Mouse (Mus musculus) layer of hippocampus, adult 2 months (tissue): ENCODE data around the gene Sec24d. TPM values are rescaled to one million over a fixed set of nuclear protein-coding genes. Genes with fewer than 3 reads are reported as not detected.

ENCODE experiments used
- DNase-seq, 2 experiments: peaks; one replicate each; pipeline ENCODE4 v3.0.0; 2022; ENCODE audit warnings: low spot score in 2 of 2
- H3K27ac ChIP-seq: fragments of 200-600 bp; 2 replicates; pipeline ENCODE4 v1.8.1; 2022
- H3K4me3 ChIP-seq: fragments of 200-600 bp; 2 replicates; pipeline ENCODE4 v1.8.1; 2022; ENCODE audit warnings: mild to moderate bottlenecking
- CTCF ChIP-seq: fragments of 200-600 bp; conservative IDR thresholded peaks from 2 replicates; pipeline ENCODE4 v1.8.1; 2022; ENCODE audit warnings: antibody characterized with exemption, mild to moderate bottlenecking, moderate library complexity
- total RNA-seq, 2 experiments: library from RNA; stranded (reverse); gene quantifications; 2 replicates each; pipeline ENCODE4 v1.2.3; 2021

Gene Sec24d
- total RNA-seq, 2 experiments from 2014 or later = 23.8 to 36.0 TPM

DNA sequence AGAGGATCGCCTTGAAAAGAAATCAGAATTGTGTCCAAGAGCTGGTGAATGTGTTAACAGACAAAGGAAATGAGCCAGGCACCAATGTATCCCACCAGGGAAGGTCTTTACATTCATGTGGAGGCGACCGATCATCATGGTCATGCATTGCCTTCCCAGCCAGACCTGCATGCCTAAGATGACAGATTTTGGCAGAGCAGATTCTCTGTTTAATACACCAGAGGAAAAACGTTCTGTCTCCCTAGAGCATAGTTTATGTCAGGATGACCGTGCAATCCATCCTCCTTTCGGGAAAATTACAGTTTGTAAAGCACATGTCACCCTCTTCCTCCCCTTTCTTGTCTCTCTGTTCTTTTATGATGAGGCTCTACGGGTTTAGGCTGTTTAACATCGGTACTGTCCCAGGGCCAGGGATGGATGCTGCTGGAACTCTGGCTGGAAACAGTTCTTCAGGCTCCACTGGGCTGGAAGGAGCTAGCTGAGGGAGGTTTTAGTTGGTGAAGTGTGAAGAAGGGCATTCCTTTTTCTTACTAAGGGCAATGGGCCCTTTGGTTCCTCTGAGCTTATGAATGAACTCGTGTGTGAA lies 45.3 kb downstream of the Sec24d start:
- no peak for DNase-seq
- TF ChIP-seq CTCF = no peak

DNA sequence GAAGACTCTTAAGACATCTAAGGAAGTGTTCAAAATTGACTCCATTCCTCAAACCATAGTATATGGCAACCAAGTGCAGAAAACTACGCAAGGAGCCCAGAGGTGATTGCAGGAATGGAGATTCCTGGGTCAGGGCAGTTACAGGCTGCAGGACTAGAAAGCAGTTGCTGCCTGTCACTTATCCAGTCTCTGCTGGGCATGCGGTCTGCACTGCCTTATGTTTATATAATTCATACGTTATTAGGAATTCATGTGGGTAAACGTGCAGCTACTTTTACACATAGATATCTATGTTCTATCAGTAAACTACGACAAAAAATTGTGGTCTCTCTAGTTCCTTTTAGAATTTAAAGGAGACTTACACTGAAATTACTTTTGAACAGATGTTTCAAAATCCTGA lies 46.2 kb downstream of the Sec24d start:
- Histone ChIP-seq H3K4me3 (no peak overlapping the region), H3K27ac (no peak overlapping the region)
- no peak for DNase-seq
- TF ChIP-seq CTCF = no peak

More for the DNA sequence above, 45.3 kb downstream of the Sec24d start:
- Histone ChIP-seq H3K27ac (no peak overlapping the region), H3K4me3 (no peak overlapping the region)

DNA sequence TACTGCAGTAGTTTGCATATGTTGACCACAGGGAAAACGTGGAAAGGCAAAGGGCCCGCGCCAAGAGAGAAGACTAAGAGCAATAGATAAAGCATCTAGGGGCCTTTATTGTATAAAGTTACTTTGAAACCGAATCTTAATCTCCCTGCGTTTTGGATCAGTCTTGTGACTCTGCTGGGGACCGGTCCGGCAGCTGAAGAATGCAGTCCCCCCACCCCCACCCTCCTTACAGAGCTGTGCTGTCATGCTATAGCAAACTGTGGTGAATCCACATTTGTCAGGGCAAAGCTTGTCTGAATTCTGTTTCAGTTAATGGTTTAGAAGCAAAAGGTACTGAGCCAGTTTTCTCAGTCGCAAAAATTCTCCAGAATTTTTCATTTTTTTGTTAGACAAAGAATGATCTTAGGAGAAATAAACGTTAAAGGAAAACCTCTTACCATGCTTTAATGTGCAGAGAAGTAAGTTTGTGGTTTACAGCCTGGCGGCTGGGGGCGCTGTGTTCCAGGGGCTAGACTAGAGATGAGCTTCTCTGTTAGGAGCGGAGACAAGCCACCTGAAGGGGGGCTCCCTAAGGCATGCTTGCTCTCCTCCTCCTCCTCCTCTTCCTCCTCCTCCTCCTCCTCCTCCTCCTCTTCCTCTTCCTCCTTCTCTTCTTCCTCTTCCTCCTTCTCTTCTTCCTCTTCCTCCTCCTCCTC lies 46.8 kb downstream of the Sec24d start:
- no peak for DNase-seq
- Histone ChIP-seq H3K27ac (no peak overlapping the region), H3K4me3 (no peak overlapping the region)
- TF ChIP-seq CTCF = peak; percentile 36; the same call in 1 of the 2 replicates

DNA sequence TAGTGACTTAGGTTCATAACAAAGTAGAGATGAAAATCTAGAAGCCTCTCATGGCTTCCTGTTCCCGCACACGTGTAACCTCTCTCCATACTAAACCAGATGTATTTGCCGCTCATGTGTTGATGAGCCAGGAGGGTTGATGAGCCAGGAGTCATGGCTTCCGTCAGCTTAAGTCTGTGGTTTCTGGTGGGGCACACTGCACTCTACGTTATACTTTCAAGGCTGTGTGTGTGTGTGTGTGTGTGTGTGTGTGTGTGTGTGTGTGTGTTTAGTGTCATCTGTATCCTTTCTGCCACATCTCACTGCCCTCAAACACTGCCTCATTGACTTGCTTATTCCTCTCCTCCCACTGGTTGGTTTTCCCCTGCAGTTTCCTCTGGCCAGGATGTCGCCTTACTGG lies 48.8 kb downstream of the Sec24d start:
- H3K4me3 ChIP-seq = no peak overlapping the region
- no peak for TF ChIP-seq CTCF
- DNase-seq = no peak
- no peak overlapping the region for H3K27ac ChIP-seq

DNA sequence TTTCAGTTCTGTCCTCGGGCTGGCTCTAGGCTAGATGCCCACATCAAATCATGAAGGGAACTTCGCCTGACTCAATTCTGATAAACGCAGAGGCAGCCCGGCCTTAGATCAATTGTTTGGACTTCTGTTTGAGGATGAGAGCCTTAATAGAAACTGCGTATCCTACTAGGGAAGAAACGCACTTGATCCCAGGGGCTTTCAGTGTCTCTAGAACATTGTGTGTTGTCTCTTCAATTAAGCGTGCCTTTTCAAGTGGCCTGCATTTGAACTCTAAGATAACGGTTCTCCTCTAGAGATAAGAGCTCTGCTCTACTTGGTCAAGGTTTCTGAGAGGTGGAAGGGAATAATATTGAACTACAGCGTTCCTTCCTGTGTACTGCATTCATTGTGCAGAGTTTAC lies 49.8 kb downstream of the Sec24d start:
- Histone ChIP-seq H3K27ac (no peak overlapping the region), H3K4me3 (no peak overlapping the region)
- no peak for TF ChIP-seq CTCF
- DNase-seq = no peak

DNA sequence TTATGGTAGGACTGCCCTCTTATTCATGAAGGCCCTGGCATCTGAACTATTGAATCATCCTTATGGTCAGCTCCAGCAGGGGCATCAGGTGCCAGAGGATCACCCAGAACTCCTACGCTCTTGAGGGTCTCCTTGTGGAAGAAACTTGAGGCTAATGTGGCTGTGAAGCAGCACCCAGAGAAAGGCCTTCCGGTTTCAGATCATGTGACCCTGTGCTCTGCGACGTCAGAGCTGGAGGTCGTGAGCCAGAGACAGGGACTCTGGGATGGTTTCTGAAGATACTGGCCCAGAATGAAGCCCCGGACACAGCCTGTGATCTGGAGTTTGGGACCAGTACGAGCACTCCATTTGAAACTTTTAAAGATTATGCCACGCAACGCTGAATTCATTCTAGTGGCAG lies 53.1 kb downstream of the Sec24d start:
- no peak for DNase-seq
- Histone ChIP-seq H3K4me3 (no peak overlapping the region), H3K27ac (no peak overlapping the region)
- no peak for TF ChIP-seq CTCF

DNA sequence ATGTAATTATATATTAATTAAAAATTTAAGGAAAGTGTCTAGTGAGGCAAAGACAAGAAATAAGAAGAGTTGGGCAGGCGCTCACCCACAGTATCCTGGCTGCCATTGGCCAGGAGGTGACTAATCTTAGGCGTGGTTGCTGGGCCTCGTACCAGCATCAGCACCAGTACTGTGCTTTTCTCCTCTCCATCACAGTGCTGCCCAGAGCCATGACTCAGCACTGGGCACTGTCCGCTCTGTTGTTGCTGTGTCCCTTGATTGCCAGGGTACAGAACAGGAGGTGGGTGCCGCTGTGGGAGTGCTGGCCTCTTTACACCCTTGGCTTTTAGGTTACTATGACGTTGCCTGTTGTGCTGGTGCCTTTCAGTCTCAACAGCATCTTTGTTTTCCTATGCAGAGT lies 54.4 kb downstream of the Sec24d start:
- peak in 1 of 2 experiments; percentile 37 for DNase-seq
- no peak overlapping the region for H3K4me3 ChIP-seq
- peak overlapping the region; percentile 49; the same call in 1 of the 2 replicates for H3K27ac ChIP-seq
- TF ChIP-seq CTCF = no peak

DNA sequence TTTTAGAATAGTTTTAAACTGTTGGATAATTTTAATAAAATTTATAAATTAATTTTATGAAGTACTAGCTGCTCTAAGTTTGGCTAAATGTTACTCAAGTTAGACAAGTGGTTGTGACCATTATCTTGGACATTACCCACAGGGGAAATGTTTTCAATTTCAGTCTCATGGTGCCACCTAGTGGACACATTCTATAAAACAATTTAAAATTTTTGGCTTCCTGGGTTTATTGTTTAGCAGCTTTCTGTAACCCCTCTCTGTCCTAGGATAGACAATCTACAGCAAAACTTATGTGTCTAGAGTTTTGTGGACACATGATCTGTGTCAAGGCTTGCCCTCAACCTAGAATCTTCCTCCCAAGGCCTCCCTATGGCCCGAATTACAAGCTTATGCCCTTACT lies 54.9 kb downstream of the Sec24d start:
- peak; percentile 27 to 62 for DNase-seq
- peak; percentile 87 for TF ChIP-seq CTCF
- Histone ChIP-seq H3K4me3 (no peak overlapping the region), H3K27ac (no peak overlapping the region)

DNA sequence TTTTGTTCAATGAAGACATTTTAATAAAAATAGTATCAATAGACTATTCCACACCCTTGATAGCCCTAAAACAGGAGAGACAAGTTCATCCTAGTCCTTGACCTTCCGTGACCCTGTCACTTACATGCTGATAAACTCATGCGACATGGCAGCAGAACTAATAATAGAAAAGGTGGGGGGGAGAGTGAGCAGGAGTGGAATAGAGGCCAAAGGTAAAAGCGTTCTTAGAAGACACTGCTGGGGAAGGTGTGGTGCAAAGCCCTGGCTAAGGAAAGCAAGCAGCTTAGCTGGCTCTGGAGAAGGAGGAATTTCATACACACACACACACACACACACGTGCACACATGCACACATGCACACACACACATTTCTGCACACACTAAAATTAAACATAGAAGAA lies 57.1 kb downstream of the Sec24d start:
- TF ChIP-seq CTCF = no peak
- DNase-seq = no peak
- Histone ChIP-seq H3K27ac (no peak overlapping the region), H3K4me3 (no peak overlapping the region)

DNA sequence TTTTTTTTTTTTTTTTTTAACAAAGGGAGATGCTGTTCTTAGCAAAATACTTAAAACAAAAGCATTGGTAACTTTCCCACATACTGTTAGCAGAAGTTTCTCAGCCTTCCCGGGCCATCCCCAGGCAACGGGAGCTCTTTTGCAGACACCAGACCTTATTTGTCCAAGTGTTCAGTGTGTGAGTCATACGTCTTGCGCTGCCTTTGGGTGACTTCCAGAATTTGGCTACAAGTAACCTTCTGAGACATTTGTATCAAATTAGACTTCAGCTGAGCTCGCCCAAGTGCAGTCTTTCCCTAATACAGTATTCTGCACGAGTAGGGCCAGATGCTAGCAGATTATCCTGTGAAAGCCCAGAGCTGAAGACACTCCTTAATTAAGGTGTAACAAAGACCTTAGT lies 62.0 kb downstream of the Sec24d start:
- Histone ChIP-seq H3K27ac (no peak overlapping the region), H3K4me3 (no peak overlapping the region)
- no peak for DNase-seq
- no peak for TF ChIP-seq CTCF

DNA sequence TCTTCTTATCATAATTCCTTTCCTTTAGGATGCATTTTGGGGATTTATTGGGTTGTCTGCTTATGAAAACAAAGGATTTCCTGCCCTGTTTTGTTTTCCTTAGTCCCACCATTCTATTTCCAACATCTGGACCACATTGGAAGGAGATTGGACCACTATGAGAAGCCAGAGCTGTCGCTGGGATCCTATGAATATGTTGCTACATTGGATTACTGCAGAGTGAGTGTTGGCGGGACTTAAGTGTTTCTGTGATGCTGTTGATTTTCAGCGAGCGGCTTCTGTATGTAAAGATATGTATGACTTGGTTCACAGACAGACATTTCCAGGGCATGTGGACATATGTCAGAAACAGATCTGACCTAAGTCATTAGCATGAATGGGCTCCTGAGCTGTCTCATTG lies 63.0 kb downstream of the Sec24d start:
- no peak for DNase-seq
- Histone ChIP-seq H3K4me3 (no peak overlapping the region), H3K27ac (no peak overlapping the region)
- no peak for TF ChIP-seq CTCF

DNA sequence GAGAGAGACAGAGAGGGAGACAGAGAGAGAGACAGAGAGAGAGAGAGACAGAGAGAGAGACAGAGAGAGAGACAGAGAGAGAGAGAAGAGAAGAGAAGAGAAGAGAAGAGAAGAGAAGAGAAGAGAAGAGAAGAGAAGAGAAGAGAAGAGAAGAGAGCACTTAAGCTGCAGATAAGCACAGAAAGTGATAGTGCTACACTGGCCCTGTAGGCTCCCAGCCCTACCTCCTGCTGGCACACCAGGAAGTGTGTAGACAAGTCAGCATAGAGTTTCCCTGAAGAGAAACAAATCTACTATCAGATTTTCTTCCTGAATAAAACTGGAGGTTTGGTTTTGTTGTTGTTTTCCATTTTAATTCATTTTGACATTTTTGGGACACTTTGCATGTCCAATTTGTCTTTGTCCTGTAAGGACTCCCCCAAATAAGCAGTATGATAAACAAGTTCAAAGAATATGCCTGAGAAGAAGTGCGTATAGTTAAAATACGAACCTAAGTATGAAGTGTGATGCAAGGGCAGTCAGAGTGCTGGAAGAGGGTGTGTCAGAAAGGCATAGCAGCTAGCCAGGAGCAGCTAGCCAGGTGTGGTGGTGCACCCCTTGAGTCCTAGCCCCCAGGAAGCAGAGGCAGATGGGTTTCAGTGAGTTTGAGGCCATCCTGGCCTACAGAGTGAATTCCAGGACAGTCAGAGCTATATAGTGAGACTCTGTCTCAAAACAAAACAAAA lies 65.2 kb downstream of the Sec24d start:
- Histone ChIP-seq H3K4me3 (no peak overlapping the region), H3K27ac (no peak overlapping the region)
- TF ChIP-seq CTCF = no peak
- DNase-seq = no peak

DNA sequence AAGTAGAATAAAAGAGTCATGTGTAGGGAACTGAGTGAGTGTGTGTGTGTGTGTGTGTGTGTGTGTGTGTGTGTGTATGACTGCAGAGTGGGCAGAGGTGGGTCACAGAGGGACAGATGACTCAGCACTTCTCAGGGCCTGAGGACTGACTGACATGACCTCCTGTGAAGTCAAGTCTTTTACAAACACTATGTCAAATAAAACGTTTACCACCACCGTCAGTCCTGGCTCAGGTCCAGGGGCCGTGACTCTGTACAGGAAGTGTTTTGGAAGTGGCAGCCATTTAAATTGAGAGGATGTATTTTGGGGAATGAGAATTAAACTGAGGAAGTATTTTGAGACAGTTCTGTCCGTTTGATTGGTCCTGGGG lies 65.8 kb downstream of the Sec24d start:
- no peak for TF ChIP-seq CTCF
- H3K4me3 ChIP-seq = no peak overlapping the region
- DNase-seq = no peak
- H3K27ac ChIP-seq = no peak overlapping the region

DNA sequence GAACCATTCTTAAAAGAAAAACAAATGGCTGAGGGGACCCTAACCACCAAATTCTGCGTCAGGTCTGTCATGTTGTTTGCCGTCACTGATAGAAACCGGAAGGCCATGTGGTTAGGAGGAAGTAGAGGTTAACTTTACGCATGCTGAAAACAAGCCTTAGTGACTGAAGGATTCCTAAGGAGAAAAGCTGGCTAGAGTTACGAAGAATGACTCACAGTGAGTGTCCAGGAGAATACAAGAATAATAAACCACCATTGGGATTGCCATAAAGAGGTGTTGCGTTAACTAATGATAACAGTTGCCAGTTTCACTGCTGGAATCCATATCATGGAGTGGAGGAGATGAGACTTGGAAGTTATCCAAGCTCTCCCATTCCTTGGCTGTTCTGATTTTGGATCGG lies 67.7 kb downstream of the Sec24d start:
- Histone ChIP-seq H3K27ac (no peak overlapping the region), H3K4me3 (no peak overlapping the region)
- no peak for TF ChIP-seq CTCF
- DNase-seq = no peak
